Mouse (Mus musculus) C2C12 (cell line): ENCODE results near the gene Lhb. TPM values are rescaled to one million over a fixed set of nuclear protein-coding genes. Genes with fewer than 3 reads are reported as not detected.

Source experiments
- H3K27me3 ChIP-seq: one replicate; pipeline ENCODE4 v1.6.1; 2011; ENCODE audit not compliant: control insufficient read depth, insufficient read depth, insufficient read length
- H3K36me3 ChIP-seq: one replicate; pipeline ENCODE4 v1.6.1; 2011; ENCODE audit not compliant: control insufficient read depth, insufficient read depth
- H3K4me3 ChIP-seq: one replicate; pipeline ENCODE4 v1.5.1; 2011; ENCODE audit warnings: mild to moderate bottlenecking, control low read depth; ENCODE audit not compliant: poor library complexity, insufficient read depth, severe bottlenecking
- H3K79me2 ChIP-seq: one replicate; pipeline ENCODE4 v1.6.1; 2011; ENCODE audit not compliant: control insufficient read depth, insufficient read depth
- H3K79me3 ChIP-seq: one replicate; pipeline ENCODE4 v1.6.1; 2011; ENCODE audit warnings: low read depth, control low read depth
- H3ac ChIP-seq: one replicate; pipeline ENCODE3; 2011; ENCODE audit warnings: low read depth; ENCODE audit not compliant: control insufficient read depth, insufficient read length
- CEBPB ChIP-seq: IDR thresholded peaks from one replicate; pipeline ENCODE4 v1.6.1; 2011; ENCODE audit warnings: low read depth, mild to moderate bottlenecking, control low read depth, moderate library complexity
- CTCF ChIP-seq: IDR thresholded peaks from one replicate; pipeline ENCODE4 v1.5.1; 2011; ENCODE audit not compliant: control insufficient read depth, insufficient read depth, insufficient read length
- FOSL1 ChIP-seq: IDR thresholded peaks from one replicate; pipeline ENCODE4 v1.8.0; 2011; ENCODE audit warnings: mild to moderate bottlenecking, low read length; ENCODE audit not compliant: poor library complexity, insufficient read depth, severe bottlenecking
- MAX ChIP-seq: IDR thresholded peaks from one replicate; pipeline ENCODE4 v1.6.1; 2011; ENCODE audit warnings: mild to moderate bottlenecking, control low read depth
- MYOD1 ChIP-seq: IDR thresholded peaks from one replicate; pipeline ENCODE4 v1.6.1; 2011; ENCODE audit warnings: low read depth; ENCODE audit not compliant: control insufficient read depth, insufficient read length
- MYOG ChIP-seq: IDR thresholded peaks from one replicate; pipeline ENCODE4 v1.6.1; 2011; ENCODE audit not compliant: control insufficient read depth, insufficient read length; ENCODE audit errors: extremely low read depth
- USF1 ChIP-seq: IDR thresholded peaks from one replicate; pipeline ENCODE4 v1.6.1; 2011; ENCODE audit warnings: low read depth, mild to moderate bottlenecking, control low read depth, moderate library complexity
- polyA plus RNA-seq: library from polyadenylated mRNA; unstranded; fragments of >200 nt; fragmentation: generic; extraction: Trizol; gene quantifications from one replicate; pipeline ENCODE4 v1.2.1, GENCODE M21; 2012; ENCODE audit warnings: missing spikeins

Gene Lhb
- polyA plus RNA-seq, 1 experiment = not detected

DNA sequence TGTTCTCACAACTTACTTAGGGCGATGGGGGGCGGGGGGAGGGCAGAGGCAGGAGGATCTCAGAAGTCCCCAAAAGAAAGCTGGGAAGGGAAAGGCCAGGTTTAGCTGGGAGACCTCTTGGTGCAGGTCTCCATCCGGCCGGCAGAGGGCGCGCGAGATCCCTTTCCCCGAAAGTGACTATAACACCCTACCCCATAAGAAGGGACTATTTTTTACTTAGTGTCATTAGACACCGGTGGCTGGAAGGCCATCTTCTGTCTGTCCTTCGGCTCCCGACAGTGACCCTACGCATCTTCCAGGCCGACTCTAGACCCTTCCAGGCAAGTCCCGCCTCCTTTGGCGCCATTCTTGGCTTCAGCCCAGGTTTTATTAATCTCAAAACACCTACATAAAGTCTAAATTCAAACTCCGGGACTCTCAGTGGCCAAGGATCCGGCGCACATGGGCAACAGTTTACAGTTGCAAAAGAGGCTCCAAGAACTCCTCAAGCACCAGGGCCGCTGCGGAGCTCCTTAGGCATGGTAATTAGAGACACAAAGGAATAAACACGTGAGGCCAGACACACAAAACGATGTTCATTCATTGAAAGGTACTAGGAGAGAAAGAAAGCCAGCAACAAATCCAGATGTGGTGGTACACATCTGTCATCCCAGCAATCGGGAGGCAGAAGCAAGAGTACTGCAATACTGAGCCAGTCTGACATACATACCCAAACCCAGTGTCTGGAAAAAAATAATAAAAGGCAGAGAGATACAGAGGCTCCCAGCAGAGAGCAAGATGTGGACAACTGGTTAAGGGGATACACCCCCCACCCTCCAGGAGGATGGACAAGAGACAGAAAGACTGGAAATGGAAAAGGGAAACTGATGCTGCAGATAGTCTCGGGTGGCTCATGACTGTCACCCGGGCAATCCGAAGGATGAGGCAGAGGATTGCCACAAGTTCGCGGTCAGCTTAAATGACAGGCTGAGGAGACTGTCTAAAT lies 15.2 kb upstream of the Lhb start, which contains the start of gene Kcna7:
Gene Kcna7, plus strand, starts transcription at position 563 of the 985 bp plus-strand sequence.
- no peaks in the 10 kb centered on the region for H3K79me2 ChIP-seq
- H3K27me3 ChIP-seq = peaks cover 31% of the 10 kb centered on the region
- no peak within 1 kb of the TSS for H3K4me3 ChIP-seq
- no peak within 1 kb of the TSS for H3ac ChIP-seq
- H3K79me3 ChIP-seq = no peaks in the 10 kb centered on the region
- no peaks in the 10 kb centered on the region for H3K36me3 ChIP-seq
- TF ChIP-seq CTCF (peak; percentile 64), MYOD1 (no peak), MYOG (no peak), CEBPB (no peak)

DNA sequence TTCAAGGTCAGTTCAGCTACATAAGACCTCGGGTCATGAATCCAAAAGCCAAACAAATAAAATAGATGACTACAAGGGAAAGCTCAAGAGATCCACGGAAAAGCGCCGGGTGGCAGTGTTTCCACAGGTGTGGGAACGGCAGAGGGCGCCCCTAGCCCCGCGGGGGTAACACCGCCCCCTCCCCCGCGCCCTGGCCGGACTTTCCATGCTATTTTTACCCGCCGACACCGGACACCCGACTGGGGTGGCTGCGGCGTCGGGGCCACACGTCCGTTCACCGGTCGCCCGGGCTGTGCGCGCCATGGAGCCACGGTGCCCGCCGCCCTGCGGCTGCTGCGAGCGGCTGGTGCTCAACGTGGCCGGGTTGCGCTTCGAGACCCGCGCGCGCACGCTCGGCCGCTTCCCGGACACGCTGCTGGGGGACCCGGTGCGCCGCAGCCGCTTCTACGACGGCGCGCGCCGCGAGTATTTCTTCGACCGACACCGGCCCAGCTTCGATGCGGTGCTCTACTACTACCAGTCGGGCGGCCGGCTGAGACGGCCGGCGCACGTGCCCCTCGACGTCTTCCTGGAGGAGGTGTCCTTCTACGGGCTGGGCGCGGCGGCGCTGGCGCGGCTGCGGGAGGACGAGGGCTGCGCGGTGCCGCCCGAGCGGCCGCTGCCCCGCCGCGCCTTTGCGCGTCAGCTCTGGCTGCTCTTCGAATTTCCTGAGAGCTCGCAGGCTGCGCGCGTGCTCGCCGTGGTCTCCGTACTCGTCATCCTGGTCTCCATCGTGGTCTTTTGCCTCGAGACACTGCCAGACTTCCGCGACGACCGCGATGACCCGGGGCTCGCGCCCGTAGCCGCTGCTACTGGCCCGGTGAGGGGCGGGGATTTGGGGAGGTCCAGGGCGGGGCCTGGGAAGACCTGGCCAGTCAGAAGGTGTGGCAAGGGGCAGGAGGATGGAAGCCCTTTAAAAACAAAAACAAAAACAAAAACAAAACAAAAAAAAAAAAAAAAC lies 14.2 kb upstream of the Lhb start:
- Histone ChIP-seq H3K79me3 (no peaks in the 10 kb centered on the region), H3K79me2 (no peaks in the 10 kb centered on the region), H3ac (no peak overlapping the region), H3K4me3 (no peak overlapping the region), H3K27me3 (peaks cover 31% of the 10 kb centered on the region), H3K36me3 (no peaks in the 10 kb centered on the region)
- TF ChIP-seq CTCF (peak; percentile 14), FOSL1 (no peak), MAX (no peak), MYOD1 (no peak)

DNA sequence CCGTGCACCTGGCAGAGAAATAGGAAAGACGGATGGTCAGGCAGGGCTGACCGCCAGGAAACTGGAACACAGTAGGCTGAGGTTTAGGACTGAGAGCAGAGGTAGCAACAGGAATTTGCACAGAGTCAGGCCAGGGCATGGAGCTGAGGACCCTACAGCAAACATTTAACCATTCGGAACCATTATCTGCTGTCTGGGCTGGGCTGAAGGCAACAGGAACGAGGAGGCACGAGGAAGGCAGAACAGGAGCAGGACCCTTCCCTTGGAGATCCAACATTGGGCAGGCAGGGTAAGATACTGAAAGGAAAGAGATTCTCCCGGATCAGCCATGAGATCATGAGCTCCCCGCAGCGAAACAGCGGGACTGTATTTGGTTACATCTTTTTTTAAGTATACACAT lies 12.8 kb upstream of the Lhb start:
- no peaks in the 10 kb centered on the region for H3K79me3 ChIP-seq
- H3K36me3 ChIP-seq = no peaks in the 10 kb centered on the region
- peaks cover 31% of the 10 kb centered on the region for H3K27me3 ChIP-seq
- TF ChIP-seq MYOG (no peak), USF1 (no peak), MYOD1 (no peak), MAX (no peak), FOSL1 (no peak), CEBPB (no peak), CTCF (no peak)
- H3K4me3 ChIP-seq = no peak overlapping the region
- H3K79me2 ChIP-seq = no peaks in the 10 kb centered on the region
- no peak overlapping the region for H3ac ChIP-seq

DNA sequence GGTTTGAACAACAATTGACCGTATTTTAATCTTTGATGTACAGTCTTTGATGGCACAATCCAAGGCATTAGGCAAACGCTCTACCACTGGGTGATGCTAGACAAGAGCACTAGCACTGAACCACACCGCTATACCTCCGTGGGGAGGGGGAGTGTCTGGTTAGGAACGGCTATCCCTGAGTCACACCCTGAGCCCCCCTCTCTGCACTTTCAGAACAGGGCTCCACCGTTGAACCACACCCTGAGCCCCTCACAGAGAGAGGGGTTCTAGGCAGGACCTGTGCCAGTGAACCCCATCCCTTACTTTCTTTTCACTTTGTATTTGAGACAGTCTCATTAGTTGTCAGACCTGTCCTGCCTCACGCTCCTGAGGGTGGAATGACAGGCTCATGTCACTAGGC lies 12.3 kb upstream of the Lhb start:
- H3K27me3 ChIP-seq = peaks cover 31% of the 10 kb centered on the region
- TF ChIP-seq USF1 = no peak
- TF ChIP-seq MYOD1 = no peak
- no peak for TF ChIP-seq CTCF
- no peak for TF ChIP-seq MAX
- no peak for TF ChIP-seq CEBPB
- TF ChIP-seq FOSL1 = no peak
- TF ChIP-seq MYOG = no peak

DNA sequence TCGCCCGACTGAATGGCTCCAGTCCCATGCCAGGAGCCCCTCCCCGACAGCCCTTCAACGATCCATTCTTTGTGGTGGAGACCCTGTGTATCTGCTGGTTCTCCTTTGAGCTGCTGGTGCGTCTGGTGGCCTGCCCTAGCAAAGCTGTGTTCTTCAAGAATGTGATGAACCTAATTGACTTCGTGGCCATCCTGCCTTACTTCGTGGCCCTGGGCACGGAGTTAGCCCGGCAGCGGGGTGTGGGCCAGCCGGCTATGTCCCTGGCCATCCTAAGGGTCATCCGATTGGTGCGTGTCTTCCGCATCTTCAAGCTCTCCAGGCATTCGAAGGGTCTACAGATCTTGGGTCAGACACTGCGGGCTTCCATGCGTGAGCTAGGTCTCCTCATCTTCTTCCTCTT lies 11.7 kb upstream of the Lhb start:
- no peak overlapping the region for H3ac ChIP-seq
- no peaks in the 10 kb centered on the region for H3K79me3 ChIP-seq
- peaks cover 31% of the 10 kb centered on the region for H3K27me3 ChIP-seq
- H3K79me2 ChIP-seq = no peaks in the 10 kb centered on the region
- TF ChIP-seq CTCF (no peak), MYOD1 (no peak), USF1 (no peak), MYOG (no peak), CEBPB (no peak)
- H3K4me3 ChIP-seq = no peak overlapping the region
- no peaks in the 10 kb centered on the region for H3K36me3 ChIP-seq

More for the DNA sequence above, 12.3 kb upstream of the Lhb start:
- no peaks in the 10 kb centered on the region for H3K79me2 ChIP-seq
- H3K79me3 ChIP-seq = no peaks in the 10 kb centered on the region
- no peak overlapping the region for H3K4me3 ChIP-seq
- H3K36me3 ChIP-seq = no peaks in the 10 kb centered on the region
- H3ac ChIP-seq = no peak overlapping the region
